Mouse (Mus musculus): Measurements from ENCODE around the gene Il11ra1.
"Not testable (repeated sequence)": the region's sequence is repeated elsewhere in the genome, so short reads cannot be mapped to it uniquely, and the experiment has no call there.

Il11ra1 gene

DNA sequence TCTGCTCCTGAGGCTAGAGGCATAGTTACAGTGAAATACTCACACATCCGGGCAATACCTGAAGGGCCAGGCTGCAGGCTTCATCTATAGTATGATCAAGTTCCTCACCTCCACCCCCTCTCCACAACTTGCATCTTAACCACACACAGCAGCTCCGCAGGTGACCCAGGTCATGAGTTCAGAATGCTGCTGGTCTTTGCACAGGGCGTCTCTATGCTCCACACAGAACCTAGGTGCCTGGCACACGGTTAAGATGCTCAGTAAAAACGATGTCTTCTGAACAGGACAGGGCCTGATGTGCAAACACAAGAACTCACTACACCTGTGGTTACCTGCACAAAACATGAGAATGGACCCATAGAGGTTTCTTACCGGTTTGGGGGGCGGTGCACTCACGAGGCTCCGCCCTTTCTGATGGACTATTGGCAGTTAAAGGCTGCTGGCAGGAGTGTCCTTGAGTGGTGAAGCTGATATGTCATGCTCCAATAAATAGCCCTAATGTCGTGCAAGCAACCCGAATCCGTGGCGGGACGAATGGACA is 55.1 kb downstream of the Il11ra1 start, which contains the start of gene Galt:
TSS of gene Galt (plus strand) at position 432 of the 541 bp plus-strand sequence.
- no peak for DNase-seq (ENCODE audit: low spot score in 2 of 2)

DNA sequence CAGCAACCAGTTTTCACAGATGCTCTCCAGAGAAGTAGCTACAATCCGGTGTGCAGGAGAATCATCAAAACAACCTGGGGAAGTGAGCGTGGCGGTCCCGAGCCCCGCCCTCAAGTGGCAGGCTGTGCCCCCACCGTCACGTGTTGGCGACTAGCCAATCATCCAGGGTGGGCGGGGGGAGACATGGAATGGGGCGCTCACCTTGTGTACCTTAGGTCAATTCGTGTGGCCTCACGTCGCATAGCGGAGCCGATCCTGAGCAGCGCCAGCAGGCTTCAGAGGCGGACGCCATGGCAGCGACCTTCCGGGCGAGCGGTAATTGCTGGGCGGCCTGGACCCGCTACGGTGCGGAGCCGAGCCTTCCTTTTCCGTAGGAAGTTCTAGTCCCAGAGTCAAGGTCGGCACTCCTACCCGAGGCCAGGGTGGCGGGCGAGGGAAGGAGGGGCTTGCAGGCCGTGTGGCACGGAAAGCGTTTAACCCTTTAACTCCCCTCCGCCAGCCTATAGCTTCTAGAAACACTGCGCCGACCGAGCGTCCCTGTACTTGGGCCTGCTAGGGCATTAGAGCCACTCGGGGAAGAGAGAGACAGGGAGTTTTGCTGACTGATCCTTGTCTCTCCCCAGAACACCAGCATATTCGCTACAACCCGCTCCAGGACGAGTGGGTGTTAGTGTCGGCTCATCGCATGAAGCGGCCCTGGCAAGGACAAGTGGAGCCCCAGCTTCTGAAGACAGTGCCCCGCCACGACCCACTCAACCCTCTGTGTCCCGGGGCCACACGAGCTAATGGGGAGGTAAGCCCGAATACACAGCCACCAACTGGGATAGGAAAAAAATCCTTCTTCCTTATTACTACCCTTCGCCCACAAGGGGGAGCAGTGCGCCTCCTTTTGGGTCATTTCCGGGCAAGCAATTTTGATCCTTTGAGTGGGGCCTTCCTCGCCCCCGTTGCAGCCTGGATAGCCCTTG is 55.8 kb downstream of the Il11ra1 start, which contains the start of gene Sigmar1:
TSS of gene Sigmar1 (minus strand) at position 820 of the 968 bp plus-strand sequence.
- peak; percentile 82 to 89 for DNase-seq (ENCODE audit: low spot score in 2 of 2)

DNA sequence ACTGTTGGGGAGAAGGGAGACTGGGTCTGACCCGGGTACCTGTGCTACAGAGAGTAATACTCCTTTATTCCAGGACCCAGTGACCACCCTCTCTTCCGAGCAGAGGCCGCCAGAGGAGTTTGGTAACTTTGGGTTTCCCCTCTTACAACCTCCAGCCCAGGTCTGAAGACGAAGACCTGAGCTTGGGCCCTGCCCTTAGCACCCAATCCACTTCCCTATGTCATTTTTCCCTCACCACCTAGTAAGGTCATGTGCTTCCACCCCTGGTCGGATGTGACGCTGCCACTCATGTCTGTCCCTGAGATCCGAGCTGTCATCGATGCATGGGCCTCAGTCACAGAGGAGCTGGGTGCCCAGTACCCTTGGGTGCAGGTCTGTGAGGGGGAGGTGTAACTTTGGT is 56.7 kb downstream of the Il11ra1 start:
- no peak for DNase-seq (ENCODE audit: low spot score in 2 of 2)

DNA sequence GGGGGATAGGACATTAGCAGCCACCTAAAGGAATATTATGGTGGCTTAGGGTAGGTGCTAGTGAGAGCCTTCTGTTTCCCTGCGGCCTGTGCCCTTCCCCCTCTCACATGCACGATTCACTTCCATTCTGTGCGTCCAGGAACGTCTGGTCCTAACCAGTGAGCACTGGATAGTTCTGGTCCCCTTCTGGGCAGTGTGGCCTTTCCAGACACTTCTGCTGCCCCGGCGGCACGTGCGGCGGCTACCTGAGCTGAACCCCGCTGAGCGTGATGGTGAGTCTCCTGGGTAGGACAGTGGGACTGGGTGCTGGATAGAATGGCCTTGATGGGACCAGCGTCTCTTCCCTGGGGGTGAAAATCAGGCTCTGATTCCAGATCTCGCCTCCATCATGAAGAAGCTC is 57.5 kb downstream of the Il11ra1 start:
- DNase-seq (ENCODE audit: low spot score in 2 of 2), result no peak

DNA sequence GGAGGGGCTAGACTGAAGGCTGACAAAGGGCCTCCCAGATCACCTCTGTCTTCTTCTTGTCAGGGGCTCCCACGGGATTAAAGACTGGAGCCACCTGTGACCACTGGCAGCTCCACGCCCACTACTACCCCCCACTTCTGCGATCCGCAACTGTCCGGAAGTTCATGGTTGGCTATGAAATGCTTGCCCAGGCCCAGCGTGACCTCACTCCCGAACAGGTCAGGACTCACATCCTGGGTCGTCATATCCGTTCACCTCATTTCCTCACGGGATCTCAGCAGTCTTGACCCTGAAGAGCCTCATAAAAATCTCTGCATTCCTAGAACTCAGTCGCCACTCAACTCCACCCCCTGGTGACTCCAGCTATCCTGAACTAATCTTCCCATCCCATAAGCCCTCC is 58.2 kb downstream of the Il11ra1 start:
- no peak for DNase-seq (ENCODE audit: low spot score in 2 of 2)

DNA sequence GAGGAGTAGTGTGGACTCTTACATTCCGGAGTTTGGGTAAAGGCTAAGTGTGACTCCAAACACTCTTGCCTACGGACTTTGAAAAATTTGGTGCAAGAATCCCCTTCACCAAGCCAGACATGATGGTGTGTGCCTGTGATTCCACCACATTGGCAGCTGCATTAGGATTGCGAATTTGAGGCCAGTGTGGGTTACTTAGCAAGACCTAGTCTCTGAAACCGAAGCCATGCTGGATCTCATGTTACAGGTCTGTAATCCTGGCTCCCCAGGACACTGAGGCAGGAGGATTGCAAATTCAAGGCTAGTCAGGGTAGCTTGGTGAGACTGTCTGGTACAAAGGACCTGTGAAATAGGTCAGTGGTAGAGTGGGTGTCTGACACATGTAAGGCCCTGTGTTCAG is 58.9 kb downstream of the Il11ra1 start:
- DNase-seq (ENCODE audit: low spot score in 2 of 2), result no peak

DNA sequence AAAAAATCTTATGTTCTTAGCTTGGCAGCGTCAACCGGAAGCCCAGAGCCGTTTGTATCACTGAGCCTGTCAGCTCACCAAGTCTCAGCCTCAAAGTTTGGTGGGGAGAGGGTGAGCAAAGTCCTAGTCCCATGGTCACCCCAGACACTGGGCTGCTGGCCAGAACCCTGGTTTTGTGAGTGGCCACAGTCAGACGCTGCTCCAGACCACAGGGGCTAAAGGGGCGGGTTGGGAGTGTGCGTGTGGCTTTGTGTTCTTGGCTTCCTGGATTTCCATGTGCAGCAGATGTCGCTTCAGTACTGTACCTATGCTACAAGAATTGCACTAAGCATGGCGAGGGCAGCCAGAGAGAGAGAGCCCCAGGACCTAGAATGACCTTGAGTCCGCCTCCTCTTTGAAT is 59.4 kb downstream of the Il11ra1 start:
- DNase-seq (ENCODE audit: low spot score in 2 of 2), result no peak

DNA sequence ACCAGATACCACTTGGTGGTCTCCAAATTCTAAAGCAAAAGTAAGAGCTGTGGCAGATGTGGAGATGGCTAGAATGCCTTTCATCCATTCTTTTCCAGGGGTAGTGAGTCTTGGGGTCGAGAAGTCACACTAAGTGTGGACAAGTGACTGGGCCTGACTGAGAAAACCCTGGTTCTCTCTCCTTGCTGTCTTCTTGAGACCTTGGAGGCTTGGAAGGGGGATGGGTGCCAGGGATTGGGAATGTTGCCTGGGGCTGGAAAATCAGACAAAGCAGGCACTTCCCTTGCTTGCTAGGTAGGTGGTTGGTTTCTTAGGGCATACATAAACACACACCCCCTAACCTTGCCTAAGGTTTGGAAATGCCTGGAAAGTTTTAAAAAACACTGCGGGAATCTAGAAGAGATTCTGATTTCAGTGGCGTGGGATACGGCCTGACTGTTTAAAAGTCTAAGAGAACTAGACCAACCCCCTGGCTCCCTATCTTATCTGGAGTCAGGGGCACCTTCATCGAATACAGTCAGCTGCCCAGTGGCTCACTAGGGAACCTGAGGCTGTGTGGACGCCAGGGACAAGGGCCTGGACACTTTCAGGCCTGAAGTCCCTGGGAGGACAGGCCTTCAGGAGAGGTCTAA is 60.0 kb downstream of the Il11ra1 start:
- no peak for DNase-seq (ENCODE audit: low spot score in 2 of 2)

DNA sequence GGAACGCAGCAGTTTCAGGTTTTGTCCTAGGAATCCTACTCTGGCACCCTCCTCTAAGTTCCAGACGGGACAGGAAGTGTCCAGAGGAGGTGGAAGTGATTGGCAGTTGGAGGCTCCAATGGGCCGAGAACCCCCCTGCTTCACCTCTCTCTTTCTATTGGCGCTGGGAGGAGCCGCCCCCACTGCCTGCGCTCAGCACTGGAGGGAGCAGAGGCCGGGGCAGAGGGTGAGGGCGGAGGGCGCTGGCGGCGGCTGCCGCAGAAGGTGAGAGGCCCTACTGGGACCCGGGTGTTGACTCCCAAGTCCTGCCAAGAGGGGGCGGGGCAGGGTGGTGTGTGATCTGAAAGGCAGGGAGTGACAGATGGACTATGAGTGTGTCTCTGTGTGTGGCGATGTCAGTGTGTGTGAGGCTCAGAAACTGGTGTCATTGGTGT is 60.5 kb downstream of the Il11ra1 start:
- DNase-seq (ENCODE audit: low spot score in 2 of 2), result peak; percentile 32 to 73

DNA sequence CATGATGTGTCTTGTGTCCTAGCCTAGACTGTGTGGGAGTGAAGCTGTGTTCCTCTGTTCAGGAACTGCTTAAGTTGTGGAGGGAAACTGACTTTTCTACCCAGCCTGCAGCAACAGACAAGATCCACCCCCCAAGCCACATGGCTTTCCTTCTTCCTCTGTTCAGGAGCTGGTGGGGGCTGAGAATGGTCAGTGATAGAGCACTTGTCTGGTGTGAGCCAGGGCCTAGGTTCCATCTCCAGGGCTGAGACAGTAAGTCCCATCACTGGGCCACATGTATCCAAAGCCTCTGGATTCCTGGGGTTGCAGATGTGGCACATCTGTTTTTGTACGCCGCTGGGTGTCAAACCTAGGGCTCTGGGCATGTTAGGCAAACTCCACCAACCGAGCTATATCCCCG is 61.1 kb downstream of the Il11ra1 start:
- DNase-seq (ENCODE audit: low spot score in 2 of 2), result no peak

DNA sequence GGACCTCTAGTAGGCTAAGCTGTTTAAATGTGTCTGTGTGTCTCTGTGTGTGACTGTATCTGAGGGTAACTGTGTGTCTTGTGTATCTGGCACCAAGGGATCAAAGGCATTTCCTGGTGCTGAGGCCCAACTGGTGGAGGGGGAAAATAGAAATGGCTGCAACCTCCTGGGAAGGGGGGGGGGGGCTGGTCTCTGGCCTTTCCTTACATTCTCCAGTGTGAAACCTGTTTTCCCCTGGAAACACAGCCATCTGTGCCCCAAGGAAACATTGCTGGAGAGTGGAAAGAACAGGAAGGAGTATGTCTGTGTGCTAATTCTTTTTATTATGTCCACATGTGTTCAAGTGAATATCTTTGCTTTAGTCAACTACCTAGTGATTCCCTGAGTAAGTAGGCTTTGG is 61.9 kb downstream of the Il11ra1 start:
- DNase-seq (ENCODE audit: low spot score in 2 of 2), result no peak

DNA sequence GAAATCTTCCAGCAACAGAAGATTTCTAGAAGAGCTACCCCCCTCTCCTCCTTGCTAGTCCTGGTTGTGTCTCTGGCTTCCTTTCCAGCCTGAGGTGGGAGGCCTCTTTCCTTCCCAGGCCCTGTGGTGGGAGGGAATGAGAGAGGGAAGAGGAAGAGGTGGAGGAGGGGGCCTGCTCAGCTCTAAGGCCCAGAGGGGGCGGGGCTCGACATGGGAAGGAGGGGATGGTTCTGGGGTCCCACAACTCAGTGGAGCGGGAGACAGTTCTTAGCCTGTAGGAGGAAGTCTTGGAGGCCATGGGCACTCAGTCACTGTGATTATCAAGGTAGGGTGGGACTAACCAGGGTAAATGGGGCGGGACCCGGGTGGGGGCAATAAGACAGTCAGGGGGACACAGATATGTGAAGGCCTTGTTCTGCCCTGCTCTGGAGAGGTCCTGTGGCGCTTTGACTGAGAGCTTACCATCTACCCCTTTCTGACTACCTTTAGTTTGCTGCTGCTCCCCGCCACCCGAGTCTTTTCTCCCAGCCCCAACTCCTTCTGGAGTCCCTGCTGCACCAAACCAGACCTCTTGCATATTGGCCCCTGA is 62.4 kb downstream of the Il11ra1 start:
- DNase-seq (ENCODE audit: low spot score in 2 of 2), result no peak

DNA sequence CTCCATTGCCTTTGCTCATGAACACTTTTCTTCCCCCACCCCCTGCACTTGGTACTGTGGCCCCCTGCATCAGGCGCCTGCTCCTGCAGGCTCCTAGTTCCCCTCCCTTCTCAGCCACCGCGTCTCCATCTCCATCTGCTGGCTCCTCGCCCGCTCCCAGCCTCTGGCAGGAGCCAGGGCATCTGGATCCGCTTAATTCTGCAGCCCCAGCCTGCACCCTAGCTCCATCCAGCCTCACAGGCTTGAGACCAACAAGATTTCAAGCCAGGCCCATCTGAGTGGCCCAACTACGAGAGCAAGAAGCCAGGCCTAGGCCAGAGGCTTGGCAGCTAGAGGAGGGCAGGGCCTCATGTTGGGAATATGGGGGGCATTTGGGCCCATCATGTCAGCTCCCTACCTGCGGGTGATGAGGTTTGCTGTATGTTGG is 62.9 kb downstream of the Il11ra1 start:
- DNase-seq (ENCODE audit: low spot score in 2 of 2), result not testable (repeated sequence)

DNA sequence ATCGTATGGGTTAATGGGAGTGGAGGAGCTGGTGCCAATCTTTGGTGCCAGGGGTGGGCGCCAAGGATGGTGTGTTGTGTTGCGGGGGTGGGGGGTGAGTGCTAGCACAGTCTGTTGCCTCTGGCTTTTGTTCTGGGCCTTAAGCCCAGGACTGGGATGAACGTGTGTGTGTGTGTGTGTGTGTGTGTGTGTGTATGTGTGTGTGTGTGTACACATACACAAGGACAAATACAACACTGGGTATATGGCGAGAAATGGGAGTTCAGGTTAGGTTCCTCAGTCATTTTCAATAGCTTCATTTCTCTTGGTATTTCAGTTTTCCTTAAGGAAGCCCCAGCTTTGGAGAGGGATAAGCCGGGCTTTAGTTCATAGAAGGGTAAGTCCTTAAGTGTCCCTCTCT is 63.4 kb downstream of the Il11ra1 start:
- not testable (repeated sequence) for DNase-seq (ENCODE audit: low spot score in 2 of 2)

DNA sequence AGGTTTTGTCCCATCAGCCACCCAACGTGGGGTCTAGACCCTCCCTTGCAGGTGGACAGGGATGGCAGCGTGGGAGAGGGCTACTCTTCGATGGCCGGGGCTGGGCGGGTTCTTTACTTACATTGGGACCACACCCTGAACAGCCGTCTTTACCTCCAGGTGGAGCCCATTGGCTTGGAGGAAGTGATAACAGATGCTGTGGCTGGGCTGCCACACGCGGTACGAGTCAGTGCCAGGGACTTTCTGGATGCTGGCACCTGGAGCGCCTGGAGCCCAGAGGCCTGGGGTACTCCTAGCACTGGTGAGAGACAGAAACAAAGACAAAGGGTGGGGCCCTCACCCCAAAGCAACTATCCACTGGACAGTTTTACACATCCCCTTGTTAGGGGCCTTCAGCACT is 67.5 kb downstream of the Il11ra1 start:
- not testable (repeated sequence) for DNase-seq (ENCODE audit: low spot score in 2 of 2)

DNA sequence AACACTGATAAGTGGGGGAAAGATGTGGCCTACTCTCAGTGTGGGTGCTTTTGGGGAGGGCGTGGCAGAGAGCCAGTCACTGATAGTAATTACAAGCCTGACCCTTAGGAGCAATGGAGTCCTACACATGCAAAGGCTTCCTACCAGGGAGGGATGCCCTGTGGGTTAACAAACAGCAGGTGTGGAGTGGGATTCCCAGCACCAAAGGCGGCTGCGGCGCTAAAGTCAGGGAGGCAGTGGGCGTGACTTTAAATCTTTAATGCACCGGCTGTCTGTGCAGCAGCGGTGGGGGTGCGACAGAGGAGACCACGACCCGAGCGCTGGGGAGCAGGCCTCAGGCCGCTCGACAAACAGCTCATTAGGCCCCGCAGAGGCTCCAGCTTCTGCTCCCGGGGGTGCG is 73.2 kb downstream of the Il11ra1 start:
- not testable (repeated sequence) for DNase-seq (ENCODE audit: low spot score in 2 of 2)

DNA sequence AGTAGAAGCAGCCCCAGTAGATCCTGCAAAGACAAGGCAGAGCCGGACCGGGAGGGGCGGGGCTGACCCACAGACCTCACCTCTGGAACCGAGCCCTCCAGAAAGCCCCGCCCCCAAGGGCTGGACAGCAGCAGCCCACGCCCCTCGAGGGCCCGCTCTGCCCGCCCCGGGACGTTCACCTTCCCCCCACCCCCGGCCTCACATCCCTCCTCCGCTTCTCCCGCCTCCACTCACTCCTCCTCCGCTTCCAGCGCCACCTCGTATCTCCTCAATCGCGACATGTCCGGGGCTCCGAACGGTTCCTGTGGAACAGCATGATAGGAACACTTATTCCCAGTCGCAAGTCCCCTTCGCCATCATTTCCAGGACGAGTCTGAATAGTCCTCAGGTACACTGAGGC is 73.7 kb downstream of the Il11ra1 start:
- DNase-seq (ENCODE audit: low spot score in 2 of 2), result peak; percentile 41 to 58

DNA sequence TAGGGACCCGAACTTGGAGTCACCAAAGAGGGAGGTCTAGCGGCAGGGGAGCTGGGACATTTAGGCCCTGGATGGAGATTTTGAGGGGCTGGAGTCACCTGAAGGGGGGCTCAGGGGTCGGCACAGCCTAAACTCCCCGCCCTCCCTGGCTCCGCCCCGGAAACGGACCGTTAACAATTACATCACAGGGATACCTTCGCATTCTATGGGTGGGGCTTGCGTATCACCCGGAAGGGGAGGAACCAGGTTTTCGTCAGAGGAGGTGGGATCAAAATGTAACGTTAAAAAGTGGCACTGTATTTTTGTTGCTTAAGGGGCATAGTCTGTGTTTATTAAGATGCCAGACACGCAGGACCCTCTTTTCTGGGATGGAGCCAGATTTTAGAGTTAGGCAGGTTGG is 74.2 kb downstream of the Il11ra1 start, which contains the start of gene Ccl27a:
TSS of gene Ccl27a (minus strand) at position 246 of the 400 bp plus-strand sequence.
- peak; percentile 29 to 80 for DNase-seq (ENCODE audit: low spot score in 2 of 2)

DNA sequence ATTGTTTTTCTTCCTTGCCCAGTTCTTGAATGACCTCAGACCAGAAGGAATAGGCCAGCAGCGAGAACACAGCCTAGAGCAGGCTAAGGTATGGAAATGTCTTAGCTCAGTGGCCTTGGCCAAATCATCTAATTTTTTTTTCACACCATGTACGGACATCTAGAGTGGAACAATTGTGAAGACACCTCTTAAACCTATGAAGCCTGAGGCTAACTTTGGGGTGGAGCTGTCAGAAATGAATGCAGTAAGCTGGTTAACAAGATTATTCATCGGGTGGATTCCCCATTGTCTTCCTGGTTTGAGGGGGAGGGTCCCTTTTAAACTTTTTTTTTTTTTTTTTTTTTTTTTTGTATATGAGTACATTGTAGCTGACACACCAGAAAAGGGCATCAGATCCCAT is 74.7 kb downstream of the Il11ra1 start:
- DNase-seq (ENCODE audit: low spot score in 2 of 2), result not testable (repeated sequence)

DNA sequence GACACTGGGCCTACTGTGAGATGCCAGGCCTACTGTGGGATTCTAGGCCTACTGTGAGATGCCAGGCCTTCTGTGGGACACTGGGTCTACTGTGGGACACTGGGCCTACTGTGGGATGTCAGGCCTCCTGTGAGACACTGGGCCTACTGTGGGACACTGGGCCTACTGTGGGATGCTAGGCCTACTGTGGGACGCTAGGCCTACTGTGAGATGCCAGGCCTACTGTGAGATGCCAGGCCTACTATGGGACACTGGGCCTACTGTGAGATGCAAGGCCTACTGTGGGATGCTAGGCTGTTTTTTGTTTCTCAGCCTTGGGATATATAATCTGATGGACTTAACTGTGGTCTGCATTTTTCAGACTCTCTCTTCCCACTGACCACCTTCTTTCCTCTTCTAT is 76.1 kb downstream of the Il11ra1 start:
- DNase-seq (ENCODE audit: low spot score in 2 of 2), result not testable (repeated sequence)

DNA sequence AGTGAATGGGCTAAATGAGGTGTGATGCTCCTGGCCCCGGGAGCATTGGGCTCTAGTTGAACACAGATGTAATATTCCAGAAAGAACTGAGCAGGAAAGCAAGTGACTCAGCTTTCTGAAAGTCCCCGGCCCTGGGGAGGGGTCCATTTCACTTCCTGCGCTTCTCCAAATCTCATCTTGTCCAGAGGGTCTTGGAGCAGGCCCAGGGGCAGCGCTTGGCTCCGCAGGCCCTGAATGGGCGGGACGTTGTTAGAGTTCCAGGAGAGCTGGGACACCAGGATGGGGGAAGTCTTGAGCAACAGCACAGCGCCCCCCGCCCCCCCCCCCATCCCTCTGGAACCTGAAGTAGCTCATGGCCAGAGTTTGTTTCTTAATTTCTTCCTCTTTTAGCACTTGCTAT is 81.5 kb downstream of the Il11ra1 start:
- DNase-seq (ENCODE audit: low spot score in 2 of 2), result not testable (repeated sequence)
